Mouse (Mus musculus) cerebellum, adult 2 months (tissue): ENCODE measurements around the gene Gcc1.

Experiments used
- CTCF ChIP-seq: fragments of 200-500 bp; IDR thresholded peaks from 2 replicates; pipeline ENCODE4 v1.5.1; 2011; ENCODE audit warnings: low read depth, mild to moderate bottlenecking, control low read depth, low read length, moderate library complexity, borderline replicate concordance; ENCODE audit not compliant: insufficient read depth
- POLR2A ChIP-seq: fragments of 200-500 bp; IDR thresholded peaks from 2 replicates; pipeline ENCODE4 v1.6.1; 2011; ENCODE audit warnings: low read length, control low read depth, borderline replicate concordance; ENCODE audit not compliant: insufficient read depth

DNA sequence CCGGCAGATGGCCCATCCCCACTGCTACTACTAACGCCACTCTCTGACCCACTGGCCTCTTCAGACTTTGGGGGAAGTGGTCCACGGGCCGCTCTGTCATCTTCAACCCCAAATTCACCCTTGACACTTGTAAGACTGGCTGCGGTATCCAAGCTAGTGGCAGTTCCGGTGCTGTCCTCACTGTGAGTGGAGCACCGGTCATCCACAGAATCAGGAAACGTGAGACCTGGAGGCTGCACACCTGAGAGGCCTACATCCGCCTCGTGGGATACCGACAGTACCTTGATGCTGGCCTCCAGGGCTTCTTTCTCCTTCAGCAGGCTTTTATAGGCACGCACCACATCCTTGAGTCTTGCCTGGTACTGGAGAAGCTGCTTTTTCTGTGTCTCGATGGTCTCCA is 7.3 kb downstream of the Gcc1 start:
- TF ChIP-seq POLR2A (no peak), CTCF (no peak)
